Mouse (Mus musculus): ENCODE results near the gene Irgc1.

Gene Irgc1

DNA sequence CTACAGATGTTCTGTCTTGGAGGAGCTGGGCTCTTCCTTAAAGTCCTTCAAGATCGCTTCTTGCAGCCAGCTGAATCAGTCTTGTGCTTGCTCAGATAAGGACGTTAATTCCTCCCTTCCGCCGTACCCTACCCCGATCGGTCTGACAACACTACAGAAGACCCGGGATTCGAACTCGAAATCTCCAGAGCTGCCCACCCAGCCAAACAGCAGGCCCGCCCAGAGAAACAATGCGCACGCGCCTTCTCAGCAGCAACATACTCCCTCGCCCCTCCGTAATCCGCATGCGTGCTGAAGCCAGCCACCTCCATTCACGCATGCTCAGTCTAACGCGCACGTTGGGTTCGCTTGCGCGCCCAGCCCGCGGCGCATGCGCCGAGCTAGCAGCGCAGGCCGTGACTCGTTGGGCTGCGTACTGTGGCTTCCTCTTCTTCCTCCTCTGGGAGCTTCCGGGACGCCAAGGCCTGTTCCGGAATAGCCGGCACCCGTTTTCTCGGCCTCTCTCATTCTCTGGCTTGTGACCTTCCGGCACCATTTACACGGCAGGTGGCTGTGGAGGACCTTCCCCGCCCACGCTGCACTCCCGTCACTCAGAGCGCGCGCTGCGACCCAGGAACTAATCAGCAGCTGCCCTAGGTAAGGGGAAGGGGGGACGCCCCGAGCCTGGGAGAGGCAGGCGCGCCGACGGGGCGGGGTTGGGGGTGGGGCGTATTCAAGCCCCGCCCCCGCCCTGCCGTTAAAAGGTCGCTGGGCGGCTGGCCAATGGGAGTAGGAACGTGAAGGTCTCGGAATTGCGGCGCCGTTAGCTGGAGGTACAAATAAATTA is 52.6 kb downstream of the Irgc1 start, which contains the start of gene Smg9:
Gene Smg9, plus strand, starts transcription at position 364 of the 826 bp plus-strand sequence.
- DNase-seq: peak; percentile 96 to 97

DNA sequence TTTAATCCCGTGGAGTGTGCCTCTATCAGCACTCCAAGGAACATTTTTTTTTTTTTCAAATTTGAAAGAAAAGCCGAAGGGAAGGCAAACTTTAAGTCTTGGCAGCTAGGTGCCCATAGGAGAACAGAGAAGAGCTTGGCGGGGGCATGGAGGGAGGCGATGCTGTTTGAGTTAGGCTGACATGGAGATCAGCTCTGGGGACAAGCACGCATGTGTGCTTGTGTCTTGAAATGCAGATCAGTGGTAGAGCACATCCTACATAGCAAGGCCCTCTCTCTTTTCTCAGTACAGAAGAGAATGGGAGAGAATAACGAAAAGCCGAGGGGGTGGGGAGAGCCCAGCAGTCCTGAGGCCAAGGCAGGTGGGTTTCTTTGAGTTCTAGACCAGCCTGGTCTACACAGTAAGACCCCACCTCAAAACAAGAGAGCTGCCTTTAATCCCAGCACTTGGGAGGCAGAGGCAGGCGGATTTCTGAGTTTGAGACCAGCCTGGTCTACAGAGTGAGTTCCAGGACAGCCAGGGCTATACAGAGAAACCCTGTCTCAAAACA is 53.7 kb downstream of the Irgc1 start:
- DNase-seq: no peak

DNA sequence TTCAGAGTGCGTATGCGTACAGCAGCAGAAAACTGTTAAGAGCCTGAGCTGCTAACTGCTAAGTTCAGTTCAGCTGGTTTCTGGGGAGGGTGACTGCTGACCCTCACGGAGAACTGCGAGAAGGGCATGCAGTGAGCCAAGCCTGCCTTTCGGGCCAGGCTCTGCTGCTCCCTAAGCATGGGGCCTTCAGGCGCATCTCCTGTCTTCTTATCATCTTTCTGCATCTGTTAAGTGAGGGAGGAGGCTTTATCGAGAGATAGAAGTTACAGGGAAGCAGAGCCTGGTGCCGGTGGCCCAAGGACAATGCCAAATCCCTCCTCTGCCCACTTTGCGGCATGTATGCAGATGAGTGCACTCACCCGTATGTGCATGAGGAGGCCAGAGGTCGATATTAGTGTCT is 55.3 kb downstream of the Irgc1 start:
- no peak for DNase-seq

DNA sequence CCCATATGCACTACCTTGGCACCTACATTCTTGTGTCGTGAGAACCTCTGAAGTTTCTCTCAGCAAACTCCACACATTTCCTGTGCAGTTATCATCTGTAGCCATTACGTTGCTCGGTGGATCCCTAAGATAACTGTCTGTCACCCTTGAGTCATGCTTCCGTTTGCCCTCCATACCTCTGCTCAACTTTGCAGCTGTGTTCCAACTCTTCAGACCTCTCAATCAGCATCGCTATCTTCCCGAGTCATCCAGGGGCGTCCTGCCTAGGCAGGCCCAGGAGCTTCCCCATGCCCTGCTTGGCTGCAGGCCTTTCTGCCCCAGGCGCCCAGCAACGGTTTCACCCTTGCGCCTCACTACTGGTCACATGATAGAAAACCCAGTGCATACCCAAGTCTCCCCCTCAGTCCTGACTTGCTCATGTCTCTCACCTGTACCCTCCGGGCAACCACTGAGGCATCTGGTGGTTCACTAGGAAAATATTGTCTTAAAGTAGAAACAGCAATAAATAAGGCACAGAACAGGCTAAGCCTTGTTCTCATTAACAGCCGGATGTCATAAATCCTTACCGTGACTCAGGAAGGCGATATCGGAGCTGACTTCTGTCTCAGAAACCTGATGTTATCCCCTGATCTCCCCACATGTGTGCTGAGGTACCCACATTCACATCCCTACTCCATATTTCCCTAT is 57.5 kb downstream of the Irgc1 start:
- no peak for DNase-seq

DNA sequence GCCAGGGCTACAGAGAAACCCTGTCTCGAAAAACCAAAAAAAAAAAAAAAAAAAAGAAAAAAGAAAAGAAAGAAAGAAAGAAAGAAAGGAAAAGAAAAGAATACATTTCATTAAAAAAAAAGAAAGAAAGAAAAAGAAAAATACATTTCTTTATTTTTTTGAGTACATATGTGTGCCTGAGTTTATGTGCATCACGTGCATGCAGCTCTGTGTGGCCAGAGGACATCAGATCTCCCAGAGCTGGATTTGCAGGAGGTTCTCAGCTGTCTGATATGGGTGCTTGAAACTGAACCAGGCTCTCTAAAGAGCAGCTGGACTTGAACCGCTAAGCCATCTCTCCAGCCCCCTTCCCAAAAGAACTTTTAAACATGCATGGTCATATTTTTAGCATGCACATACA is 58.0 kb downstream of the Irgc1 start:
- DNase-seq: no peak

DNA sequence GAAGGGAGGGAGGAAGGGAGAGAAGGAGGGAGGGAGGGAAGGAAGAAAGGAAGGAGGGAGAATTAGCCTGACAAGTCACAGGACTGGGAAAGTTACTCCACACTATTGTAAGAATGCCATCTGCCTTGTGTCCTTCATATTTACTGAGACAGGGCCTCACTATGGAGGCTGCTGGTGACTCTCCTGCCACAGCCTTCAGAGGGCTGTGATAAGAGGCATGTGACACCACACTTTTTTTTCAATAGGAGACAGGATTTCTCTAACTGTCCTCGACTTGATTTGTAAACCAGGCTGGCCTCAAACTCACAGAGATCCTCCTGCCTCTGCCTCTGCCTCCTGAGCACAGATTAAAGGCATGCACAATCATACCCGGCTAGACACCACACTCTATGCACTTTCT is 60.4 kb downstream of the Irgc1 start:
- DNase-seq: no peak

DNA sequence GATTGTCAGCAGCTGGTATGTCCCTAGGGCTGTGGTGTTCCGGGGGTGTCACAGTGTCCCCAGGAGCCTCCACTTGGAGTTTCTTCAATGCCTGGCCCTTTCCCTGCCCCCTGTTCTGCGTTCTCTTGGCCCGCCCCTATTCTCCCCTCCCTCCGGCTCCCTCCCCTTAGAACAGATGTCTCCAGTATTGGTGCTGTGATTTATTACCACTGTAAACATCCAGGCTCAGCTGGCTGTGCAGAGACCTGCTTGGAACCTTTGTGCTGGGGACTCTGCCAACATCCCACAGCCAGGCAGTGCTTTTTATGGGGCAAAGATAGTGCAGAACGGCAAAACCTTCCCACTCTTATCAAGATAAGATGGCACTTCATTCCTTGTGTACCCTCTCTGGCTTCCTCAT is 61.0 kb downstream of the Irgc1 start:
- DNase-seq: no peak

DNA sequence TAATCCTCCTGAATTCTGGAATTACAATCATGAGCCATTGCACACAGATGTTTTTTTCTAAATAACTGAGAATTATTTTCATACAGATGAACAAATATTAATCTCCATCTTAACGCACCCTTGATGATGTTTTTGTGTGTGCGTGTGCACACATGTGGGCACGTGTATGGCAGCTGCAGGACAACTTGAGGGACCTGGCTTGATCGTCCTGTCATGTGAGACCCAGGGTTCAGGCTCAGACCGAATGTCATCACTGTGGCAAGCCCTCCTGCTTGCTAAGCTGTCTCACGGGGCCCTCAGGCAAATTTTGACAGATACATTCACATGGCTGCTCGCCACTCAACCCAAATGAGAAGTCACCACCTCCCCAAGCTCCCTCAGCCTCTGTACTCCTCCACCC is 61.6 kb downstream of the Irgc1 start:
- no peak for DNase-seq

DNA sequence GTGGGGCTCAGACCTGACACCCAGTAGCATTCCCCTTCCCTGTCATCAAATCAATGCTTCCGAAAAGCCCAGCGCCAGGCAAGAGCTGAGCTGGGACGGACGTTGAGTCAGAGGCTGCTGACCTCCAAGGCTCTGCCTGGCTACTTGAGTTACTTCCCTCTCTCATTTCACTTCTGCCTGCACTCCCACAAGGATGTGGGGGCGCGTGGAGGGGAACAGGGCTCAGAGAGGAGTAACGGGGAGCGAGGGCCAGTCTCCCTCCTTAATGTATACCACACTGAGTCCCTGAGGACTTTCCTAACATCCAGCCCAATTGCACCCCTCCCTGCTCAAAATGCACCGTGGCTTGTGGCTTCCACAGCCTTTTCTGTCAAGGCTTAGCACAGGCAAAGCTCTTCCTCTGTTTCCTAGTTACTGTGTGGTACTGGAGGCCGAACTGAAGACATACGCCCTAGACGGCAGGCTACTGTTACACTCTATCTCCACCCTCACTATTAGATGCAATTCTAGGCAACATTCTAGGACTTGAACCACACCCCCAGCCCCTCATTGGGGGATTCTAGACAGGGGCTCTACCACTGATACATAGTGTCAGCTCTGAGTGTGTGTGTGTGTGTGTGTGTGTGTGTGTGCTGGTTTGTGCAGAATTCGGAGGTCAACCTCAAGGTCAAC is 62.4 kb downstream of the Irgc1 start:
- no peak for DNase-seq

DNA sequence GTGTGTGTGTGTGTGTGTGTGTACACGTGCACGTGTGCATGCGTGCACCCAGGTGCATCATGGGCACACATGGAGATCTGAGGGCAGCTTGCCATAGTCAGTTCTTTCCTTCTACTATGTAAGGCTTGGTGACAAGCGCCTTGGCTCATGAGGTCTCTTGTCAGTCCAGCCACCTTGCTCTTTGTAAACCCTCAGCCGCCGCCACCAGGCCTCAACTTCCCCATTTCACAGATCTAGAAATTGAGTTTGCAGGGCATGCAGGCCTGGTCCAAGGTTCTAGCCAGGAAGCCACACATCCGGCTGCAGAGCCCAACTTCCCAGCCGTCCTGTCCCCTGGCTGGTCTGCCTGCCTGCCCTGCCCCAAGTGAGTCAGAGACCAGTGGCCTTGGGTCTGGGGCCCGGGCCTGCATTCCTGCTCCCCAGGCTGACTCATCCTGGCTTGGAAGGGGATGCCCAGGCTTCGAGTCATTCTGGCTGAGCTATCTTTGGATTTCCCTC is 65.0 kb downstream of the Irgc1 start:
- no peak for DNase-seq

DNA sequence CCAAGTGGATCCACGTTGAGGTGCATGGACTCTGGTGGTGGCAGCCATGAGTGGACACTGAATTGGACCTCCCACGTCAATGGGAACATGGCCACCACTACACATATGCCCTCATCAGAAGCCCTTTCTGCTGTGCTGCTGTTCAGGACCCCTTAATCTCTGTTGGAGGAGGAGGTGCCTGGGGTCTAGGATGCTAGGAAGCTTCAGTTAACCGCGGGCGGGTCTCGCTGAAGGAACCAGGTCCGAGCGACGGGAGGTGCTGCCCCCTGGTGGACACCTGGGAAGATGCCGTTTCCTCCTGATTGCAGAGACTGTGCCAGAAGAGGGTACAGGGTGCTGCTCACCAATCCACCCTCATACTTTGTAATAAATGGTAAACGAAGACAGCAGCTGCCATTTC is 67.3 kb downstream of the Irgc1 start:
- DNase-seq: peak; percentile 24 to 52

DNA sequence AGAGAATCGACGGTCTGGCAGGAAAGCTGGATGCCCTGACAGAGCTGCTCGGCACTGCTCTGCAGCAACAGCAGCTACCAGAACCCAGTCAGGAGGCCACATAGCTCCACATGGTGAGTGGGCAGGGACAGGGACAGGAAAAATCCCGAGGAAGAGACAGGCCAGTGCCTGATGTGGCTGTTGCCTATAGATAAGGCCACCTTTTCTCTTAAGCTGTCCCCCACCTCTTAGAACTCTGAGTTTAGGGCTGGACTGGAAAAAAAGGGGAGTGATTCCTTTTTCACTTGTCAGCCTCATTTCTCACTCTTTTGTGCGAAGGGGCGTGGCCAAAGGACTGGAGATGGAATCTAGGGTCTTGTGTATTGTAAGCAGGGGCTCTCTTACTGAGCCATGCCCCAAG is 68.0 kb downstream of the Irgc1 start:
- DNase-seq: no peak

DNA sequence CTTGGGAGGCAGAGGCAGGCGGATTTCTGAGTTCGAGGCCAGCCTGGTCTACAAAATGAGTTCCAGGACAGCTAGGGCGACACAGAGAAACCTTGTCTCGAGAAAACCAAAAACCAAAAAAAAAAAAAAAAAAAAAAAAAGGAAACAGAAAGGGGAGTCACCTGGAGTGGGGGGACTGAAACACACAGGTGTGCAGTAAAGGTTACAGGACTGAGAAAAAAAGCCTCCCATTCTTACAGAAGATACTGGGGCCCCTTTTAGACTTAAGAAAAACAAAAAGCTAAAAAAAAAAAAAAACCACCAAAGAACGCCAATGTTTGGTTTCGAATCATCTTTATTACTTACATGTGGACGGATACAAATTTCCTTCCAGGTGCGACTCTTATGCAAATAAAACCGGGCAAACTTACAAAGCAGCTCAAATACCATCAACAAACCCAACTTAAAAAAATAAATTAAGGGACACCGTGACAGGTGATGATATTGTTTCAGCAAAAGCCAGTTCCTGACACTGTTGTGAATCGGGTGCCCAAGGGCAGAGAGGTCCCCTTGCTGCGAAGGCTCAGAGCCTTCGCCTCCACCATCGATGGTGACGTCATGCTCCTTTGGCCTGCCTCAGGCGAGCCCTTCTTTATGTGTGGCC is 69.2 kb downstream of the Irgc1 start:
- DNase-seq: no peak
